Mouse (Mus musculus): Measurements from ENCODE around the gene Sfxn5.

GRCm38 (mm10) chr6:85187340-85188211 lies 145.6 kb downstream of the Sfxn5 start, which contains the start of gene Emx1:
- TF ChIP-seq CTCF (IDR thresholded peaks at IDR 0.05; ENCODE audit: low read depth) (no peak), EP300 (IDR thresholded peaks at IDR 0.05; ENCODE audit: low read depth) (no peak)

Measured in liver, embryonic 14.5 days (tissue).